Mouse (Mus musculus) c-Kit-positive CD71-positive TER-119-positive erythroid progenitor cells, embryonic 14.5 days (primary cell): ENCODE data around the gene Tmem190.
"Not testable (repeated sequence)": the region's sequence is repeated elsewhere in the genome, so short reads cannot be mapped to it uniquely, and the experiment has no call there.

ENCODE experiments used
- DNase-seq: peaks from one replicate; pipeline ENCODE4 v3.0.0-alpha.2; 2013; ENCODE audit warnings: low spot score

Gene Tmem190

DNA sequence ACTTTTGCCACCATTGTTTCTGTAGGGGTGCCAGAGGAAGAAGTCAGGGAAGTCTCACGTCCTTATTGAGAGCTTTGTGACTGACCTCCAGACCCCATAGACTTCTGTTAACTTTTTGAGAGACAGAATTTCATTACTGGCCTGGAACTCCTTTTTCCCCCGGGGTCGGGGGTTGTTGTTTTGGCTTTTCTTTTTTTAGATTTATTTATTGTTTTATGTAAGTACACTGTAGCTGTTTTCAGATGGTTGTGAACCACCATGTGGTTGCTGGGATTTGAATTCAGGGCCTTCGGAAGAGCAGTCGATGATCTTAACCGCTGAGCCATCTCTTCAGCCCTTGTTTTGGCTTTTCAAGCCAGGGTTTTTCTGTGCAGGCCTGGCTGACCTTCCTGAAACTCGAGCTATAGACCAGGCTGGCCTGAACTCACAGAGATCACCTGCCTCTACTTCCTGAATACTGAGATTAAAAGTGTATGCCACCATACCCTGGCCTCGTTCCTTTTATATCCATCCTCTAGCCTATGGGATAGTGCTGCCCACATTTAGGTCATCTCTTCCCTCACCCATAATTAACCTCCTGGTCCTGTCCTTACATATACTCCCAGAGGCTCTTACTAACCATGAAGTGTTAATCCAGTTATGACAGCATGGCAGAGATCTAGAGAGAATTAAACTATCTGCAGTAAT, 30.5 kb downstream of the Tmem190 start:
- no peak for DNase-seq

GRCm38 (mm10) chr7:4816559-4816958, 33.8 kb downstream of the Tmem190 start:
- no peak for DNase-seq

GRCm38 (mm10) chr7:4820925-4821324, 38.2 kb downstream of the Tmem190 start:
- DNase-seq = not testable (repeated sequence)

DNA sequence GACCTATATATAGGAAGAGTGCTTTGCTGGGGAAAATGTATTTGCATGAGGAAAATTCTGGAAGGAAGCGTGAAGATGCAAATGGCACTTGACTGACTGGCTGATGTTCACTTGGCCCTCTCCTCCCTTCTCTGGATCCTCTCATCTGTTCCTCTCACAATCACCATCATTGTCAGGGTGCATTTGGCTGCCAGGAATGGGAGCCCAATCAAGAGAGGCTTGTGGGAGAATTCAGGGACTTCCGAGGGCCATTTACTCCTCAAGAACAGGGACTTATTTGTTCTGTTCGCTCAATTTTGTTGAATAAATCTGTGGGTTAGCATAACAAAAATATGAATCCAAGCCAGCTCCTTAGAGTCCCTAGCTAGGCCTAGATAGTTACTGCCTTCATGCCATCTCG, 39.0 kb downstream of the Tmem190 start:
- DNase-seq = no peak

DNA sequence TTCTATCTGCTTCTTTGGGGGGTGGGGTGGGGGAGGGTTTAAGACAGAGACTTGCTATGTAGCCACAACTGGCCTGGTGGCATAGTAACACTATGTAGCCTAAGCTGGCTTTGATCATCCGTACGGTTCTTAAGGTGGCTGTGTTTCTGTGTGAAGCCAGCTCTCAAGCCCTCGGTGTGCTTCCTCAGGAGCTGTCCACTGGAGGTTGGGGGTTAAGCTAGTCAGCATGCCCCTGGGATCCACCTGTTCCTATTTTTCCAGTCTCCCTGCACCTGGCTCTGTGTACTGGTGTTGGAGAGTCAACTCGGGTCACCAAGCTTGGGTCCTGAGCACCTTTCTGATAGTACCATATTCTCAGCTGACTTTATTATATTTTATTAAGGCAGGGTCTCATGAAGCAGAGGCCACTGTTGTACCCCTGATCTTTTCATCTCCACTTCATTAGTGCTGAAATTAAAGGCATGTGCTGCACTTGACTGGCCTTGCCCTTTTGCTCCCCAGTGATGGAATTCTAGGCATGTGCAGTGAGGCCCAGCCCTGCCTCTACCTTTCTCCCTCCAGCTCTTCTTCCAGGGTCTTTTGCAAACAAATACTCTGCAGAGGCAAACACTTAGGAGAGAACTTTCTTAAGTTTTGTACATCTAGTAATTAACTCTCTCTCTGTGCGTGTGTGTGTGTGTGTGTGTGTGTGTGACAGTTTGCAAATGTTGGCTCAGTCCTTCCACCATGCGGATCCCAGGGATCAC, 39.6 kb downstream of the Tmem190 start:
- no peak for DNase-seq

GRCm38 (mm10) chr7:4825365-4825764, 42.6 kb downstream of the Tmem190 start:
- DNase-seq = no peak

DNA sequence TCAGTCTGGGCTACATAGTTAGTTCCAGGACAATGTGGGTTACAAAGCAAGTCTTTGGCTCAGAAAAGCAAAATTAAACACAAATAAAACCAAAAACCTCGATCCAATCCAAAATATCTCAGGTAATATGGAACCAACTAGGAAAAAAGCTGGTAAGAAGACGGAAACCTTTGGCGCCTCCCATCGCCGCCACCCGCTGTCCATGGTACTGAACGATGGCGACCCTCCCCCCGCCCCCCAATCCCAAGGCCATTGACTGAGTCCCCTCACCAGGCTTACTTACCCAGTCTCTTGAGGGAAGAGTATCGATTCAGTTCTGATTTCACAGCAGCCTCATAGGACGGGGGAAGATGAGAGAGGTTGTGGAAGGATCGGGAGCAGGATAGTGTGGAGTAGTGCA, 47.7 kb downstream of the Tmem190 start:
- DNase-seq = no peak
